Mouse (Mus musculus) myocyte (in vitro differentiated cells): ENCODE results near the gene Gm17324.

Source experiments
- MYOD1 ChIP-seq, 3 experiments: IDR thresholded peaks; one replicate each; pipeline ENCODE4 v1.6.1; 2011; ENCODE audit warnings: control low read depth in 2 of 3, low read depth in 2 of 3, mild to moderate bottlenecking in 2 of 3, moderate library complexity in 1 of 3; ENCODE audit not compliant: insufficient read length in 2 of 3, control insufficient read depth in 1 of 3
- MYOG ChIP-seq, 3 experiments: IDR thresholded peaks; one replicate each; pipeline ENCODE4 v1.6.1; 2011; ENCODE audit warnings: control low read depth in 2 of 3, low read depth in 2 of 3, mild to moderate bottlenecking in 2 of 3; ENCODE audit not compliant: insufficient read length in 2 of 3, control insufficient read depth in 1 of 3, insufficient read depth in 1 of 3
- POLR2A ChIP-seq: IDR thresholded peaks from one replicate; pipeline ENCODE4 v1.6.1; 2011; ENCODE audit warnings: low read depth, mild to moderate bottlenecking, control low read depth, moderate library complexity; ENCODE audit not compliant: insufficient read length
- POLR2AphosphoS2 ChIP-seq: IDR thresholded peaks from one replicate; pipeline ENCODE4 v1.6.1; 2011; ENCODE audit warnings: low read depth, control low read depth; ENCODE audit not compliant: insufficient read length
- USF1 ChIP-seq: IDR thresholded peaks from one replicate; pipeline ENCODE4 v1.6.1; 2011; ENCODE audit warnings: low read depth, mild to moderate bottlenecking, control low read depth, moderate library complexity

DNA sequence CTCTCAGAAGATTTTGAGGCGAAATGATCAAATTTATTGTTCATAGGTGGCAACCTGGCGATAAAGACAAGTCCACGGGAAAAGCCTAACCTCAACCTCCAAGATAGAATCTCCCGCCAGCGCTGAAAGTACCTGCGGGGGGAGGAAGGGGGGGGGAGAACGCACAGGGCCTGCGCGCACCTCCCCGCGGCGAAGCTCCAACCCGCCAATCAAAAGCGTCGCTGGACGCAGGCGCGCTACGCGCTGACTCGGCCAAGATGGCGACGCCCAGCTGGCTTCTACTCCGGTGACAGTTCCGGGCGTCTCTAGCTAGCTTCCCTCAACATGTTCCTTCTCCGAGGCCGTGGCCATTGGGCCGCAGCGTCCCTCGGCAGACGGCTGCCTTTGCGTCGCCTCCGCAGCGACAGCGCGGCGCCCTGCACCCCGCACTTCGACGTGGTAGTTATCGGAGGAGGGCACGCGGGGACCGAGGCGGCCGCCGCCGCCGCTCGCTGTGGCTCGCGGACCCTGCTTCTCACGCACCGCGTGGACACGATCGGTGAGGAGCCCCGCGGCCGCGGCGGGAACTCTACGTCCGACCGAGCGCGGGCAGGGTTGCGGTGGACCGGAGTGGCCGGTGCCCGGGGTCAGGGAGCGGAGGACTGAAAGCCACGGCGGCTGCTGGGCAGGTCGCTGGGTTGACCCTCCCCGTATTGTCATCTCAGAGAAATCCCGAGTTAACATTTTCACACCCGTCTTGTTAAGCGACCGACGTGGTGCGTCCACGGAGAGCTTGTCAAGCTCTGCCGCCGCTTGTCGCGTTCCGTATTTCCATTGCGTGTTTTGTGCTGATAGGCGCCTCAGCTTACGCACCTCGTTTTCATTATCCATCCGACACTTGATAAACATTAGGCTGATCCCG is at the start of gene Gm17324, which contains the start of gene Mto1:
- TF ChIP-seq POLR2A (peak; percentile 88), USF1 (no peak), MYOG (IDR thresholded peaks at IDR 0.05; ENCODE audit: control insufficient read depth in 1 of 3, insufficient read depth in 1 of 3, insufficient read length in 2 of 3, low read depth in 2 of 3) (no peak), POLR2AphosphoS2 (peak; percentile 64), MYOD1 (IDR thresholded peaks at IDR 0.05; ENCODE audit: control insufficient read depth in 1 of 3, insufficient read length in 2 of 3, low read depth in 2 of 3) (peak in 1 of 3 experiments; percentile 10)
